Mouse (Mus musculus) kidney, embryonic 16.5 days (tissue): ENCODE results near the gene Clpb. TPM values are rescaled to one million over a fixed set of nuclear protein-coding genes. Genes with fewer than 3 reads are reported as not detected.

Experiments used
- ATAC-seq: fragments of 200-750 bp; cut with Nextera tagmentation; 2 replicates; pipeline ENCODE4 v1.8.0; 2017; ENCODE audit warnings: moderate TSS enrichment; ENCODE audit not compliant: low FRiP score, low TSS enrichment
- H3K27ac ChIP-seq: fragments of 300-500 bp; sonication (generic); 2 replicates; pipeline ENCODE4 v1.5.1; 2014; ENCODE audit warnings: low read length
- H3K27me3 ChIP-seq: fragments of 300-500 bp; sonication (generic); 2 replicates; pipeline ENCODE4 v1.6.1; 2014; ENCODE audit warnings: low read length, control low read depth, mixed read lengths; ENCODE audit not compliant: insufficient read depth
- H3K36me3 ChIP-seq: fragments of 300-500 bp; sonication (generic); 2 replicates; pipeline ENCODE4 v1.6.1; 2014; ENCODE audit warnings: low read length, control low read depth, mixed read lengths; ENCODE audit not compliant: insufficient read depth
- H3K4me1 ChIP-seq: fragments of 300-500 bp; sonication (generic); 2 replicates; pipeline ENCODE4 v1.6.1; 2014; ENCODE audit warnings: low read length, control low read depth, mixed read lengths; ENCODE audit not compliant: insufficient read depth
- H3K4me2 ChIP-seq: fragments of 300-500 bp; sonication (generic); replicated peaks from 2 replicates; pipeline ENCODE4 v1.6.1; 2014; ENCODE audit warnings: low read depth, low read length
- H3K4me3 ChIP-seq: fragments of 300-500 bp; sonication (generic); 2 replicates; pipeline ENCODE4 v1.5.1; 2014; ENCODE audit warnings: mild to moderate bottlenecking, low read length
- H3K9ac ChIP-seq: fragments of 300-500 bp; sonication (generic); replicated peaks from 2 replicates; pipeline ENCODE4 v1.6.1; 2014; ENCODE audit warnings: low read length
- H3K9me3 ChIP-seq: fragments of 300-500 bp; sonication (generic); 2 replicates; pipeline ENCODE4 v1.6.1; 2016; ENCODE audit warnings: low read length, control low read depth
- WGBS: fragments of 180-500 bp; shearing (Covaris S2); extraction: QIAGEN DNeasy Blood & Tissue Kit; methylation state at CpG from one replicate; pipeline ENCODE4 v1.1.7; 2014; 5-methylcytosine and 5-hydroxymethylcytosine counted together
- polyA plus RNA-seq: library from polyadenylated mRNA; unstranded; fragments of >200 nt; fragmentation: Nextera tagmentation; extraction: Ambion mirVana; gene quantifications from 2 replicates; pipeline ENCODE4 v1.2.1, GENCODE M21; 2015

Clpb gene
- polyA plus RNA-seq, 1 experiment from 2014 or later = 69.0 TPM

DNA sequence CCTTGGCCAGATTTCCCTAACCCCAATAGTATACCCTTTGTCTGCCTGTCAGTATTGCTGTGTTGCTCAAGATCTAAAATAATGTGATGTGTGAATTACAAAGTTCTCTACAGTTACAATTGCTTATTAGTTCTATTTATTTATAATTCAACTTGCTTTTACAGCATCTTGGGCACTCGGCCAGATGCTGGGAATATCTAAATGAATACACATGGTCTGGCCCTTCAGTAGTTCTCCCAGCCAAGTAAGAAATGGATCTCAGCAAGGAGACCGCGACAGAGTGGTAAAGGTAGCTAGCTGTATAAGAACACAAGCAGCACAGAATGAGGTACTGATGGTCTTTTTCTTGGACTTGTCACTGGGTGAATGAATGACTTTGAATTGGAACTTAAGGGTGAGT lies 46.2 kb downstream of the Clpb start:
- 88% methylated on average over 3 of the region's 3 CpGs for WGBS
- Histone ChIP-seq H3K27ac (no peak overlapping the region), H3K9ac (no peak overlapping the region), H3K4me2 (no peak overlapping the region), H3K36me3 (no peaks in the 10 kb centered on the region), H3K4me3 (no peak overlapping the region), H3K9me3 (no peaks in the 10 kb centered on the region), H3K4me1 (no peaks in the 10 kb centered on the region), H3K27me3 (no peaks in the 10 kb centered on the region)
- no peak for ATAC-seq

DNA sequence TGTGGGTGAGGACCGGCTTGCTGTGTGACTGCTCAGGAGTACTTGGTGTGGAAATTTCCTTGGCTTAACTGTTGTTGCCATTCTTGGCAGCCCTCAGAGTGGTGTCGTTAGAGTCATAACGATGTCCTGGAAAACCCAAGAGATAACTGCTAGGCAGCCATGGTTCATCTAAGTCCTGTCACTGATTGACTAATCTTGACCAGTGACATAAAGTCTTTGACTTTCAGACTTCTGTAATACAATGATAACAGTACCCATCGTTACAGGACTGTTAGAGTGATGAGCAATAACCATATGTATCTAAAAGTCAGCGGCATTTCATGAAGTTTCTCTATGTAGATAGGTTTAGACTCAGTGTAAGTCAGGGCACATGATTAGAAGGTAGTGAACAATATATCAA lies 46.8 kb downstream of the Clpb start:
- WGBS = 93% methylated on average over 5 of the region's 5 CpGs
- Histone ChIP-seq H3K4me1 (no peaks in the 10 kb centered on the region), H3K4me2 (no peak overlapping the region), H3K4me3 (no peak overlapping the region), H3K27me3 (no peaks in the 10 kb centered on the region), H3K36me3 (no peaks in the 10 kb centered on the region), H3K27ac (no peak overlapping the region), H3K9me3 (no peaks in the 10 kb centered on the region), H3K9ac (no peak overlapping the region)
- ATAC-seq = no peak

DNA sequence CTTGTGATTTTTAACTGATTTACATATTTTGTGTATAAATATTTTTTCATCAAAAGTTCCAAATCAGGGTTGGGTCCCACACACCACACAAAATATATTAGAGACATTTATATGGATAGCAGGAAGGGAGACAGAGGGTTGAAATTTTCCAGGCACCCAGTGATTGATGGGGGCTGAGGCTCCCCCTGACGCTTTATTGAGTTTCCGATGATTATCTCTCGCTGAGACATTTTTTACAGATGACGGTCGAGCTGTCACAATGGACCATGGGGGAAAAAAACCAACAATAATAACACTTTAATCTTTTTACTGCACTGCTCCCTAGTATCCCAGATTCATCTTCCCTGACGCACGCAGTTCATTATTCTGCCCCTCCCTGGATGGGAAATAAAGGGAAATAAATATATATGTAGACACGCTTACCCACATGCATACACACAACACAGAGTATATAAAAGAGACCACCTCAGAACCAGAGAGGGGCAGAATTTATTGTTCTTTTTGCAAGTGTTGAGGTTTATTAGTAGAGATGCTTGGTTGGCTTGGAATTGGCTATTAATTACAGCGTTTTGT lies 50.5 kb downstream of the Clpb start:
- no peaks in the 10 kb centered on the region for H3K27me3 ChIP-seq
- H3K4me1 ChIP-seq = no peaks in the 10 kb centered on the region
- 78% methylated on average over 9 of the region's 9 CpGs for WGBS
- no peak overlapping the region for H3K4me3 ChIP-seq
- H3K36me3 ChIP-seq = no peaks in the 10 kb centered on the region
- H3K9me3 ChIP-seq = no peaks in the 10 kb centered on the region
- ATAC-seq = no peak
- H3K4me2 ChIP-seq = no peak overlapping the region
- no peak overlapping the region for H3K27ac ChIP-seq
- H3K9ac ChIP-seq = no peak overlapping the region

DNA sequence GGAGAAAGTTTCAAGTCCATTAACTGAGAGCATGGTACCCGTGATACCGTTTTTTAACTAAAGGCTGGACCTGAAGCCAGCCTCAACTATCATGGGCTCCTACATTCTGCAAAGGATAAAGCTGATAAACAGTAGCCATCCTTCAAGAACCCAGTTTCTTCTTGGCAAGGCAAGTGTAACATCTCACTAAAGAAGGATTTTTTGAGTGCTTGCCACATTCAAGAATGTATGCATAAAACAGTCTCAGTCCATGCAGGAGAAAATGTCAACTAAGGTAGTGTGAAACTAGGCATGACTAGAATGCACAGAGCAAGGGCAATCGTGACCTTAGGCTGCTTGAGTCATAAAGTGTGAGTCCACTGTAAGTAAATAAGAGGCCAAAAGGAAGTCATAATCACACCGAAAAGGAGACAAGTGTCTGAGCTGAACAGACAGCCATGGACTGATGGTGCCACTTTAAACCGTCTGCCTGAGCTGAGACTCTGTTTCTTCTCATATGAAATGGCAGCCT lies 51.7 kb downstream of the Clpb start:
- no peaks in the 10 kb centered on the region for H3K36me3 ChIP-seq
- H3K4me1 ChIP-seq = no peaks in the 10 kb centered on the region
- no peak overlapping the region for H3K27ac ChIP-seq
- H3K27me3 ChIP-seq = no peaks in the 10 kb centered on the region
- 60% methylated on average over 5 of the region's 5 CpGs for WGBS
- no peak for ATAC-seq
- H3K9me3 ChIP-seq = no peaks in the 10 kb centered on the region
- H3K9ac ChIP-seq = no peak overlapping the region
- H3K4me2 ChIP-seq = no peak overlapping the region
- H3K4me3 ChIP-seq = no peak overlapping the region

DNA sequence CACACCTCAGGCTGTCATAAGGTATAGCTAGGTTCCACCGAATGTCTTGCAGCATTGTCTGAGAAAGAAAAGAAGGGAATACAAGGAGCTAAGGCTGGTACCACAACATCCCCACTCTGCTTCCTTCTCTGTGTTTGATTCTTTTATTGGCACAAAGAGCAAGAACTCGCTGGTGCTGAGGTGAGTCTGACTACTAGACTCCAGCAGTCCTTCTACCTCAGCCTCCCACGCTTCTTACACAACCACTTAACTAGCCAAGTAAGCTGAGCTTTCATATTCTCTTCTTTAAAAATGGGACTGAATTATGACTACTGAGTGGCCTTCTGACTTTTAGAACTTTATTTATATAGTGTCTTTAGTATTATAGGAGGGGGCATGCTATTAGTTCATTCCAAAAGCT lies 56.9 kb downstream of the Clpb start:
- Histone ChIP-seq H3K4me3 (no peak overlapping the region), H3K9me3 (no peaks in the 10 kb centered on the region), H3K27ac (no peak overlapping the region), H3K4me1 (no peaks in the 10 kb centered on the region), H3K36me3 (no peaks in the 10 kb centered on the region), H3K27me3 (no peaks in the 10 kb centered on the region), H3K4me2 (no peak overlapping the region), H3K9ac (no peak overlapping the region)
- 65% methylated on average over 3 of the region's 3 CpGs for WGBS
- no peak for ATAC-seq

DNA sequence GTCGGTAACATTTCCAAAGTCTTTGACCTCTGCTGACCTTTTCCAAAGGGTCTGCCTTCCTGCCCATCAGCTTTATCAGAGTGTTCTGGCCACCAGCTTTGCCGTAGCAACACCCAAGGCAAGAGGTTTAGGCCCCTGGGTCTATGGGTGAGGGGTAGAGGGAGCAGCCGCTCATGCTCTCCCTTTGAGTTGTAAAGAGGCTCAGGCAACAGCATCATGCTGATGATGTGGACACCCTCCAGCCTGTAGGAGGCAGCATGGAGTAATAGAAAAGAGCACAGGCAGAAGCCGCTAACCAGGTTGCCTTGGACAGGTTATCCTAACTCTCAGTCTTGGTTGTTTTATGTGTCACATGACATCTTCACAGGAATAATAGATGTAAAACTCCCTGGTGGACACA lies 61.6 kb downstream of the Clpb start:
- Histone ChIP-seq H3K4me1 (no peaks in the 10 kb centered on the region), H3K36me3 (peaks cover 5% of the 10 kb centered on the region; the same call in 1 of the 2 replicates), H3K27ac (no peak overlapping the region), H3K9ac (no peak overlapping the region), H3K27me3 (no peaks in the 10 kb centered on the region), H3K4me2 (no peak overlapping the region), H3K4me3 (no peak overlapping the region), H3K9me3 (no peaks in the 10 kb centered on the region)
- ATAC-seq = 0 out of 2 replicates have a peak, but pooled peaks have one; percentile 27
- 62% methylated on average over 4 of the region's 4 CpGs for WGBS

DNA sequence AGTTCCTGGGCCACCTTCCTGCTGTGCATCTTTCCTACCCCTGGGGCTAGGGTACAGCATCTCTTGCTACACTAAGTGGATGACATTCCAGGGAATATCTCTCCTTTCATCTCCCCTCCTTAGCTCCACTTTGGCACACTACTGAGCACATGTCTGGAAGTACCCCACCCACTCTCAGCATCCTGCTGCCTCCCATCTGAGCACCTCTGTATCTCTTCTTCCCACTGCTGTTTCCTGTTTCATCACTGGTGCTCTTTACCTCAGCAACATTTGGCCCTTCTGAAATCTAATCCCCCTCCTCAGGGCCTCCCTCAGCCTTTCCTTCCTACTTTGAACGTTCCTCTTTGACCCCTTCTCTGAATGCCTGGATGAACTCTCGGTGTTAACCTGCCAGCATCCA lies 63.5 kb downstream of the Clpb start:
- Histone ChIP-seq H3K4me3 (no peak overlapping the region), H3K4me1 (no peaks in the 10 kb centered on the region), H3K9me3 (no peaks in the 10 kb centered on the region), H3K36me3 (peaks cover 5% of the 10 kb centered on the region; the same call in 1 of the 2 replicates), H3K4me2 (no peak overlapping the region), H3K27ac (no peak overlapping the region), H3K9ac (no peak overlapping the region), H3K27me3 (no peaks in the 10 kb centered on the region)
- ATAC-seq = no peak
- 11% methylated on average over 2 of the region's 2 CpGs for WGBS

DNA sequence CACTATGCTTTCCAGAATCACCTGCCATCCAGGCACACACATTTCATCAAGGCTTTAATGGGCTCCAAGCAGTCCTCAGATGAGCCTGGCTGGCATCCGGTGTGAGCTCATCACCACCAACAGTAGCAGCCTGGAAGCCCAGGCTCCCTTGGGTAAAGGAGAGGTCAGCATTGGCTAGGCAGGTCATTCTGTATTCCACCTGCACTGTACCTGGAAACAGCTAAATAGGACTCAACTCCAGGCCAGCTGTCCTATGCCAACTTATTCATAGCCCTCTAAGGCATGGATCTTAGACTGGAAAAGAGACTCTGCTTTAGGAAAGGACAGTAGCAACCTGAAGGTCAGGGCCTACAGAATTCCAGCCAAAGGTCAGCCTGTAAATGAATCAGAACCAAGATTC lies 68.7 kb downstream of the Clpb start:
- Histone ChIP-seq H3K4me1 (no peaks in the 10 kb centered on the region), H3K27me3 (no peaks in the 10 kb centered on the region), H3K36me3 (peaks cover 5% of the 10 kb centered on the region; the same call in 1 of the 2 replicates), H3K27ac (no peak overlapping the region), H3K4me2 (no peak overlapping the region), H3K4me3 (no peak overlapping the region), H3K9ac (no peak overlapping the region), H3K9me3 (no peaks in the 10 kb centered on the region)
- 91% methylated on average over 1 of the region's 1 CpGs for WGBS
- no peak for ATAC-seq

DNA sequence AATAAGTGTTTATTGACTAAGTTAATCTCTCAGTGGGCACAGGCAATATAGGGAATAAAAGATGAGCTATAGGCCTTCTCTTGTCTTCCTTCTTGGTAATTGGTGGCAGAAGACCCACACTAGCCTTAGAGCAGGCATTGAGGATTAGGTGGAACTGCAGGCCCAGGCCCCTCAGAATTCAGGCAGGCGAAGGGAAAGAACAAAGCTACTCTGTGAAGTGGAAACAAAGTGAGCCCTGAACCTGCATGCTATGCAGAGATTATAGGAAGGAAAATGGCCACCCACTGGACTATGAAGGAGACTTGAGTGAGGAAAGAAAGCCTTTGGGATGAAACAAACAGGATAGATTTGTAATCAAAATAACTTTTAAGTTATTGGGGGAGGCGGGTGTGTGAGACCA lies 69.6 kb downstream of the Clpb start:
- WGBS = 94% methylated on average over 2 of the region's 2 CpGs
- ATAC-seq = no peak
- Histone ChIP-seq H3K4me2 (no peak overlapping the region), H3K36me3 (no peaks in the 10 kb centered on the region), H3K4me3 (no peak overlapping the region), H3K27ac (no peak overlapping the region), H3K9ac (no peak overlapping the region), H3K4me1 (no peaks in the 10 kb centered on the region), H3K27me3 (no peaks in the 10 kb centered on the region), H3K9me3 (no peaks in the 10 kb centered on the region)

DNA sequence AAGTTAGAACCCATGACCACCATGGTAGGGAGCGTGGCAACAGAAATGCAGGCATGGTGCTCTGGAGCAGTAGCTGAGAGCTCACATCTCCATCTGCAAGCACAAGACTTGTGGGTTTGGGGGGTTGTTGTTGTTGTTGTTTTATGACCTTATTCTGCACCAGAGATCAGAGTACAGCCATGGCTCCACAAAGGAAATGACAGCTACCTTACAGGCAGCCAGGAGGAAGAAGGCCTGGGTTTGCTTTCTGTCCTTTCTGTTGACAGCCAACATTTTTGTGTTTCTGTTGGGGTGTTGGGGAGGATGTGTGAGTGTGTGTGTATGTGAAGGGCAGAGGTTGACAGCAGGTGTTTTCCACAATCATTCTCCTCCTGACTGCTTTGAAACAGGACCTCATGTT lies 71.9 kb downstream of the Clpb start:
- Histone ChIP-seq H3K4me1 (no peaks in the 10 kb centered on the region), H3K27me3 (no peaks in the 10 kb centered on the region), H3K36me3 (no peaks in the 10 kb centered on the region), H3K4me3 (no peak overlapping the region), H3K27ac (no peak overlapping the region), H3K9me3 (no peaks in the 10 kb centered on the region), H3K4me2 (no peak overlapping the region), H3K9ac (no peak overlapping the region)
- WGBS = 93% methylated on average over 1 of the region's 1 CpGs
- ATAC-seq = no peak
